Mouse (Mus musculus) adipocyte (in vitro differentiated cells): ENCODE results near the gene 1700034I23Rik.
"Not testable (repeated sequence)": the region's sequence is repeated elsewhere in the genome, so short reads cannot be mapped to it uniquely, and the experiment has no call there.

Experiments
- DNase-seq: peaks from one replicate; pipeline ENCODE4 v3.0.0-alpha.2; 2016; ENCODE audit warnings: low spot score

1700034I23Rik gene

DNA sequence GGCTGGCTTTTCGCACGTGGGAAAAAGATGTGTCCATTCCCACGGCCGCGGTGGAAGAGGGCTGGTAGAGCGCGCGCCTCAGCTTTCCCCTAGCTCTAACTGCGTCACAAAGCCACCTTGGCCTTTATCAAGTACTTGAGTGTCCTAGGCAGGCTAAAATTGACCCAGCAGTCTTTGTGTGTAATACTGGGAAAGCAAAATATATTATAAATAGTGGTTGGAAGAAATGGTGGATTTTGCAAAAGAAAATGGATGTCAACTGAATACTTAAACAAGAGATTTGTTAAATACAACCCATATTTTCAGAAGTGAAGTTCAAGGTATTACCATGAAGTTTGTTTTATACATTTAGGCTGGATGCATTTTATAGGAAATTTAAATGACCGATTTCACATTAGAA, at the start of gene 1700034I23Rik:
Gene 1700034I23Rik (minus strand): TSS at position 101 of the 400 bp plus-strand sequence.
- not testable (repeated sequence) for DNase-seq

DNA sequence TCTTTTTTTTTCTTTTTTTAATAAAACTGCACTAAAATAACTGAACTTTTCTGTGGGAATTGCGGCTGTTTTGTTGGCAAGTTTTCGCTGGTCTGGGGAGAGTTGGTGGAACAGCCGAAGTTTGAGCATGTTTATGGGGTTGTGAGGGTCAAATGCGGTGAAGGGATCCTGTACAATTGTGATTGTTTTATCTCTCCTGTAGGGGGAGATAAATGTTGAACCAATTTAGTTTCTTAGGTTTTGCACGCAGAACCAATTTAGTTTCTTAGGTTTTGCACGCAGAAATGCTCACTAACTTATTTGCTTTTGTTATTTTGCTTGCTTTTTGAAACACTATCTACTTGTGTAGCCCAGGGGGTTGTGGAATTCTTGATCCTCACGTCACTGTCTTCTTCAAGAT, 49.0 kb upstream of the 1700034I23Rik start:
- DNase-seq = peak; percentile 34

DNA sequence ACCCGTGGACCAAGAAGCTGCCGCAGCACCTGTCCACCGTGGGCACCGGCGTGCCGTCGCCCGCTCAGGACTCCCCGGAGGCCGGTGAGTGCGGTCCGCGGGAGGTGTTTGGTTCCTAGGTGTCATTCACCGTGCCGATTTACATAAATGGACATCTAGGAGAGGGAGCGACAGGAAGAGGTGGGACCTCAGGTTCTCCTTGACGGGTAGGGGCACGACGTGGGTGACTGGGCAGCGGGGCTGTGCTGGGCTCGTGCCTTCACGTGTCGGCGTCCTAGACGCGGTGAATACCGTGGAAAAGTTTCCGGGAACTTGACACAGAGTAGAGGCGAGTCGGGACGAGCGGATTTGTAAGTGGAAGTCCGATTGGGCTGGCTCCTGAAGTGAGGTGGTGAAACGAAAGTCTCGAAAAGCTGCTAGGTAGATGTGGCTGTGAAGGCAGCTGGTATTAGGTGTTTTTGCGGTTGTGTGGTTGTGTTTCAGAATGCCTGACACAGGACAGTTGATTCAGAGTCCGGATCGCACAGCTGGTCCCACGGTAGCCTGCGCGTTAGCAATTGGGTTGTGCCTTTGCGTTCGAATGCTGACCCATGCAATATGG, 48.4 kb upstream of the 1700034I23Rik start:
- DNase-seq = peak; percentile 26

DNA sequence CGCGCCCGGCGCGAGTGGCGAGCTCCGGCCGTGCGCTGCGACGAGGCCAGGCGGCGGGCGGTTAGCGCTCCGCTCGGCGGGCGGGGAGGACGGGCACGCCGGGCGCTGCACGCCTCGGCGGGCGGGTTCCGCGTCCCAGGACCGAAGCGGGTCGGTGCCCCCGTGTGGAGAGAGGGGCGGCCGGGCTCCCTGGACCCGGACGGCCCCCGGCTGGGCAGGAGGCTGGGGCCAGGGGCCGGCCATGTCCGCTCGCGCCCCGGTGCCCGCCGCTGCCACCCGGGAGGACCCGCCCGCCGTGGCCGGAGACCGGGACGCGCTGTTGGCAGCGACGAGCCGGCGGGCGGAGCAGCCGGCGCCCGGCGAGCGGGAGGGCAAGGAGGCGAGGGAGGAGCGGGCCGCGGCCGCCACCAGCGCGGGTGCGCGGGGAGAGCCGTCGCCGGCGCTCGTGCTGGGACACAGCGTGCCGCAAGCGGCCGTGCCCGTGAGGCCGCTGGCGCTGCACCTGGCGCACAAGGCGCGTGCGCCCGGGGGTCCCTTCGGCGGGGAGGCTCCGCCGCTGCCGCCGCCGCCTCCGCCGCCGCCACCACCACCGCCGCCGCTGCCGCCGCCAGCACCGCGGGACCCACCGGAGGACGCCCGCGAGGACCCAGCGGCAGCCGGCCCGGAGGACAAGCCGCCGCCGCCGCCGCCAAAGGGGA, 47.7 kb upstream of the 1700034I23Rik start:
- DNase-seq = peak; percentile 21

DNA sequence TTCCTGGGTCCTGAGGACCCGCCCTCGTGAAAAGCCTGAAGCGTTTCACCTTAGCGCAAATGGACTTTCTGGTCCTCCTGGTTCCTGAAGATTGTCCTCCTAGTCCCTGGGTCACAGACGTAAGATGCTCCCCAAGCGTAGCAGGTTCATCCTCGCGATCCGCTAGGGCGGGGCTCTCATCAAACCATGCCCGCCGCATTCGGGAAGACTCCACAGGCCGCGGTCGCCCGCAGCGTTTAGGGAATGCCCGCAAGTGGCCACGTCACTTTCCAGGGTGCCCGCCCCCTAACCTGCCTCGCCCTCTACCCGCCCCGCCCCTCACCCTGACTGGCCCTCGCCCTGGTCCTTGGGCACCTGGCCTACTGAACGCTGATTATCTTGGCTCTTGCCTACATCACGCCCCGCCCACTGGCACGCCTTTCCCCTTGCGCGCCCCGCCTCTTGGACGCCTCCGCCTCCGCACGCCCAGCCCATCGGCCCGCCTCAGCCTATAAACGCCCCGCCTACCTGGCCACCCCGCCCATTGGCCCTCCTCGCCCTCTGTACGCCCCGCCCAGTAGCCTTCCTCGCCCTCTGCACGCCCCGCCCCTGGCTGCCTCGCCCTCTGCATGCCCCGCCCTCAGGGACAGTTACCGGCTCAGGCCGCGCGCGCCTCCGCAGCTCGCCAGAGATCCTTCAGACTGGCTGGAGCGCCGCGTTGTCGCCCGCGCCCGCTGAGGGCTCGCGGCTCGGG, 47.0 kb upstream of the 1700034I23Rik start, which contains the start of gene Larp1b:
Gene Larp1b (plus strand): TSS at position 659 of the 733 bp plus-strand sequence.
- peak; percentile 94 for DNase-seq

DNA sequence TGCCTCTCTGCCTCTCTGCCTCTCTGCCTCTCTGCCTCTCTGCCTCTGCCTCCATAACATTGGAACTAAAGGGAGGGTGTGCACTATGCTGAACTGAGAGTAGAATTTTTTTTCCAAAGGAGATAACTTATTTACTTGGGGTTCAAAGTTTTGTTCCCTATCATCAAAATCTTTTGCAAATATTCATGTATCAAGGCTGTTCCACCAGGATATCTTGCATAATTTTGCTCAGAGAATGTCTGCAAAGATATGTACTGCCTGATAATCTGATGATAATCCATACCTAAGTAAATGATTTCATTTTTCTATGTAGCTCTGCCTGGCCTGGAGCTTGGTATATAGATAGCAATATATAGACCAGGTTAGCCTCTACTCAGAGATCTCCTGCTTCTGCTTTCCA, 36.7 kb upstream of the 1700034I23Rik start:
- no peak for DNase-seq

DNA sequence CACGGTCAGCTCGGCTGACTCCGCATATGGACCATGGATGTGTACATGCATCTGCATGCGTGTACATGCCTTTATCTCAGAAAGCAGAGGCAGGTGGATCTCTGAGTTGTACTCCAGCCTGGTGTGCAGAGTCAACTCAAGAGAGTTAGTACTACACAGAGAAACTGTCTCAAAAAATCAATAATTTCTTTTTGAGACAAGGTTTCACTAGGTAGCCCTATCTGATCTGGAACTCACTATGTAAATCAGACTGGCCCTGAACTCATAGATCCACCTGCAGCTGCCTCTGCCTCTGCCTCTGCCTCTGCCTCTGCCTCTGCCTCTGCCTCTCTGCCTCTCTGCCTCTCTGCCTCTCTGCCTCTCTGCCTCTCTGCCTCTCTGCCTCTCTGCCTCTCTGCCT, 36.2 kb upstream of the 1700034I23Rik start:
- DNase-seq = no peak

DNA sequence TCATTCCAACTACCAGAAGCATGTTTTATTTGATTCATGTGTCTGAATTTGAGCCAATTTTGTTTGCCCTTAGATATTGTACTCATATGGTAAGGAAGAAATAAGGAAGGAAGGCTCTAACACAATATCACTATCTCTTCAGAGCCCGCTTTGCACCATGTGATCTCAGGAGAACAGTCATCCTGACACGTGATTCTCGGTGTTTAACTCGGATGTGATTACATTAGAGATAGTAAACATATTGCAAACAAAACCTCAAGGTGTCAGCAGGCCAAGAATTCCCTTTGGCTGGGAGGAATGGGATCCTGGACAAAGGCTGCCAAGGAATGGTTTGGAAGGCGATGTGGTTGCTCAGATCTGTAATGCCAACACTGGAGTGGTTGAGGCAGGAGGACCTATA, 35.8 kb upstream of the 1700034I23Rik start:
- DNase-seq = no peak

DNA sequence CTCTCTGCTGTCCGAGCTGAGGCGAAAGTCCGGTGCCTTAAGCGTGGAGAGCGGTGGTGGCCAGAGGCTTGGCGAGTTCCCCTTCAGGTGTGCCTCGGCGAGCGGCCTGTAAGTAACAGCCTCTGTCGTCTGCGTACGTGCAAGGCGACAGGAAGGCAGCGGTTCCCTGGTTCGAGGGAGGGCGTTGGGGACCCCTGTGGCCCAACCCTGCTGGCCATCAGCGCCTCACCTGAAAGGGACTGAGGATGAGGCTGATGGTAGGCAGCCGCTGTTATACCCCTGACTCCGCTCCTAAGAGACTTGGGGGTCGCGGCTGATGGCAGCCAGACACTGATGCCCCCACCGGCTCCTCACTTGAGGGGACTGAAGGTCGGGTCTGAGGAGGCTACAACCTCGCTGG, 8.0 kb downstream of the 1700034I23Rik start:
- DNase-seq = not testable (repeated sequence)

DNA sequence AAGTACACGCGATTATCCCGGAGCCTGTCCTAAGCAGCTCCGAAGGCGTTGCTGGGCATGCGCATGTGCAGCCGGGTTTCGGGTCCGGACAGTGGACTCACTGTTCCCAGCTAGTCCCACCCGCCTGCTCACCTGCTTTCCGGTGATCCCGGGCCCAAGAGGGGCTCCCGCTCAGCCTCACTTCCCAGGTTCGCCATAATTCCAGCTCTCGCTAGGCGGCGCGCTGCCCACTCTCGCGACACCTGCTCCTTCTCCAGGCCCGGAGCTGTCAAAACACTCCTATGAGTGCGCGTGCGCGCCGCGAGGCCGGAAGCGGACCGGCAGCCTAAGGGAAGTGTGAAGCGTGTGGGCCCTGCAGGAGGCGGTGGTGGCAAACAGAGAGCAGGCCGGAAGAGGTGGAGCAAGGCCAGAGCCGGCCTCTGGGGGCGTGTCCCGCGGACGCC, 8.5 kb downstream of the 1700034I23Rik start:
- DNase-seq = peak; percentile 98

DNA sequence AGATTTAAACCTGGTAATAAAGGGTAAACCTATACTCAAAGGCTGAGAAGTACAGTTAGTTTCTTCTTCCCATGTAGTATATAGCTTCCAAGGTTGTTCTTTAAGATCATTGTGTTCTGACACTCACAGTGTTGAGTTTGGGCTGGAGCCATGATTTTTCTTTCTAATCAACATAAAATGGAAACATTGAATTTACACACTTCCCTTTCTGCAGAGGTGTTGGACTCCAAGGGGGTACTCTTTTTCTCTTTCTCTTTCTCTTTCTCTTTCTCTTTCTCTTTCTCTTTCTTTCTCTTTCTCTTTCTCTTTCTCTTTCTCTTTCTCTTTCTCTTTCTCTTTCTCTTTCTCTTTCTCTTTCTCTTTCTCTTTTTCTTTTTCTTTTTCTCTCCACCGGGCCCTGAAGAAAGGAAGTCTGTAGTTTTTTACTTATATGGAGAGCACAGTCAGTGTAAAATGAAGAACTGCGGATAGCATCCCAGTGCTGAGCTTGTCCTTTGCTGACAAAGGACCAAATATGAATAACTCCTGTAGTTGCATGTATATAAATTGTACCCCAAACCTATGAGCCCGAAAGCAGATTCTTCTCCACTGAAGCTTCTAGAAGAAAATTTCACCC, 49.1 kb downstream of the 1700034I23Rik start:
- not testable (repeated sequence) for DNase-seq
